Mouse (Mus musculus) 3134 (cell line): Measurements from ENCODE around the gene Olfr824.
A peak's percentile ranks its signal among the peaks of the same experiment; 100 is the strongest.
"Not testable (repeated sequence)": the region's sequence is repeated elsewhere in the genome, so short reads cannot be mapped to it uniquely, and the experiment has no call there.

Experiments used
- DNase-seq: peaks from one replicate; pipeline ENCODE4 v3.0.0-alpha.2; 2011; ENCODE audit warnings: low spot score; ENCODE audit not compliant: insufficient read length; ENCODE audit errors: extremely low read depth

The Olfr824 gene

DNA sequence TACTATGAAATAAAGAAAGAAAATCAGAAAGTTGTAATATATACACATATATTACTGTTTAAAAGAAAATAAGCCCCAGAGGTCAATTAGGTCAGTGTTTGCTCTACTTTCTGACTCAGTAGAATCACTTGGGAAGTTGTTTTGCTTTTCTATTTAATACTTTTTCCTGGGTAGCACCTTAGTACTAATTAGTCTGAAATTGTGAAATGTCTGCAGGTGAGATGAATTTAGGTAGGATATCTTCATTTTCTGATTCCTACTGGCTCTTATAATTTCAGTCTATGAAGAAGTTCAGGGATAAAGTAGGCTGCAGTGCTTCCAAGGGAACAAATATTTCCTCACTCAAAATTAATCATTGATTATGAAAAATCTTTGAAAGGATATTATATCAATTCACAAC, at the start of gene Olfr824:
Olfr824 (minus strand) TSS at position 101 of the 400 bp plus-strand sequence.
- not testable (repeated sequence) for DNase-seq

DNA sequence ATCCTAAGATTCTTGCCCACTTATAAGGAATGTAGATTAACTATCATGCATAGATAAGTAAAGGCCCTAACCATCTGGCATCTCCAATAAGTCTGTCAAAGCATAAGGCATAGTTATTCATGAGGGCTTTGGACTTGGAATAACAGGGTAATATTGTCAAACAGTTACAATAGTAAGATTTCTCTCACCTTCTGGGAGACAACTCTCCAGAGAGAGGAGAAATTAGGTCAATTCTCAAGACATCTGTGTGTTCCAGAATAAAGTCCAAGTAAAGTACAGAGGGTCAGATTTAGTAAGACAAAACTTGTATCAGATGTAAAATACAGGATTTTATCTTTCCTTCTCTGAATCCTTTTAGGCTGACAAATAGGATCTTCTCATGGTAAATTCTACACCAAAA, 36.9 kb upstream of the Olfr824 start, which contains the start of gene Olfr825:
Olfr825 (minus strand) TSS at position 101 of the 400 bp plus-strand sequence.
- no peak for DNase-seq

DNA sequence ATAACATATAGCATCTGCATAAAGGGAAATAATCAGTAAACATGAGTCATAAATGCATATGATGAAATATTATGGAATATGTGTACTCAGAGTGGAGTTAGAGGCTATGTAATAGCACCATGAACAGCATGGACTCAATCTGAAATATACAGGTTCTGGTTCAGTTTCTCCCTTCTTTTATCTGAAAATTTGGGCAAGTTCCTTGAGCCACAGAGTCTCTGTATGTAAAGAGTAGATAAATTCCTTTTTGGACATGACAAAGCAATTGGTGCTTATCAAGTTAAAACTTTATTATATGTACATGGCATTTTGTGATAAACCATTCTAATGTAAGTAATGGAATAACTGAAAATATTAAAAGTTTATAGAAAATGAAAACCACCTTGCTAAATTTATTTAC, 35.4 kb upstream of the Olfr824 start:
- DNase-seq: no peak

DNA sequence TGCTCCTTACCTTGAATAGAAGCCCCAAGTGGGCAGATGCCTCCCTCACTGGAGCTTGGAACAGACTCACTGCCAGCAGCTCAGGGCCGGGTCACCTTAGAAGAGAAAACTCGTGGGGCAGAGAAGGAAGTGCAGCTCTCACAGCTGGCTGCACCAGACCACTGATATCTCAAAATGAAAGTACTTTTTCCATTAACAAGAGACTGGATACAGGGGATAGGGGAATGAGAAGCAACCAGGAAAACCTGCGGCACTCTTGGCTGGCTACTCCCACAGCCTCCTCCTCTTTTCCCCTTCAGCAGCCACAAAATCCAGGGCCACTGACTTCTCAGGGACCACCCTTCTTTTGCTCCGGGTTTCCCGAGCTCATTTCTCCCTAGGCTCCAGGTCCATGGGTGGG, 14.3 kb upstream of the Olfr824 start:
- DNase-seq: no peak

DNA sequence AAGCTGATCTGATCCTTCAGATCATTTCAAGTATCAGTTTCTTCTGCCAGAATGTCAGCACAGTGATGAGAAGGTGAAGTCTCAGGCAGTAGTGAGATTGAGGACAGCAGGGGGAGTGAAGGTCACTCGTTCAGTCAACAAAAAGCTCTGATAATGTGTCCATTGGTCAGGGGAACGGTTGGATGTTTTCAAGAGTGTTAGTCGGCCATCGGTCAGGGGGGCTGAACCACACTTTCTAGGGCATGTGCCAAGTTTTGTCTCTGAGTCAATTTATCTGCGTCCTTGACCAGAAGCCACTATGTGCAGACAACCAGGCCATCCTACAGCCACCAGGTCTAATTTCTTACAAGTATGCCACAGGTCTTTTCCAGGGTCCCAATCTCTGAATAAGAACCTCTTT, 12.7 kb upstream of the Olfr824 start:
- not testable (repeated sequence) for DNase-seq

DNA sequence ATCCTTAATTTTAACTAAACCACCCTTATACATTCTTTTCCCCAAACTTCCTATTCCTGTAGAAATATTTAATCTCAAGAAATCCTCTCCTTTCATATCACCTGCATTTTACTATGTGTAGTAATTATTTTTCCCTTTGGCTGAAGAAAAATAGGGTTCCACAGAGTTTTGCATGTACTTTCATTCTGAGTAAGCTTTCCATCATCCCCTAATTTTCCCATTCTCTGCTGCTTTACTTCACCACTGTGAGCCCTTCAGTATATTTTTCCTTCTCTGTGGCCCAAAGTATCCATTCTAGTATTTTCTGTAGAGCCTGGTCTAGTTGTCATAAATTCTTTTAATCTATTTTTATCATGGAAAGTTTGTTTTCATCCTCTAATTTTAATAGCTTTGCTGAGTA, 5.0 kb upstream of the Olfr824 start:
- DNase-seq: no peak

DNA sequence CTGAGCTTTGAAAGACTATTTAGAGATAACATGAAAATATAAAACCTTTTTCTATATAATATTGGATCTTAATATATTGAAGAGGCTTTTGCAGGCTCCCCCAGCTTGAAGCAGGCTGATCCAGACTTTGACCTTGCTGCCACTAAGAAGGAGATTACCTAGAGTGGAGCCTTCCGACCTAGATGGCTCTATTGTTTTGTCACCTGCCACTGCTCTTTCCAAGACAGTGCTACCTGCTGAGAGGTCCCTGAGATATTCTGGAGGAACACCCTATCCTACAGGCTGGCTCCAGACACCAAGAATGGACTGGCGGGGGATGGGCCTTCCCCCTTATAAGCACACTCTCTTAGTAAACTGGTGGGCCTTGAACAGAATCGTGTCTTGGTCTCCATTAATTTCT, 13.8 kb downstream of the Olfr824 start:
- DNase-seq: not testable (repeated sequence)

DNA sequence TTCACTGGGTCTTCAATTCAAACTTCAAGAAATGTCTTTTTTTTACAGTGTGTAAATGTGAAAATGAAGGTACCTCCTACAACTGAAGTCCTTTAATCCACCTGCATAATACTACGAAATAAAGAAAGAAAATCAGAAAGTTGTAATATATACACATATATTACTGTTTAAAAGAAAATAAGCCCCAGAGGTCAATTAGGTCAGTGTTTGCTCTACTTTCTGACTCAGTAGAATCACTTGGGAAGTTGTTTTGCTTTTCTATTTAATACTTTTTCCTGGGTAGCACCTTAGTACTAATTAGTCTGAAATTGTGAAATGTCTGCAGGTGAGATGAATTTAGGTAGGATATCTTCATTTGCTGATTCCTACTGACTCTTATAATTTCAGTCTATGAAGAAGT, 14.5 kb downstream of the Olfr824 start, which contains the start of gene Olfr823:
Olfr823 (minus strand) TSS at position 101 of the 400 bp plus-strand sequence.
- not testable (repeated sequence) for DNase-seq

DNA sequence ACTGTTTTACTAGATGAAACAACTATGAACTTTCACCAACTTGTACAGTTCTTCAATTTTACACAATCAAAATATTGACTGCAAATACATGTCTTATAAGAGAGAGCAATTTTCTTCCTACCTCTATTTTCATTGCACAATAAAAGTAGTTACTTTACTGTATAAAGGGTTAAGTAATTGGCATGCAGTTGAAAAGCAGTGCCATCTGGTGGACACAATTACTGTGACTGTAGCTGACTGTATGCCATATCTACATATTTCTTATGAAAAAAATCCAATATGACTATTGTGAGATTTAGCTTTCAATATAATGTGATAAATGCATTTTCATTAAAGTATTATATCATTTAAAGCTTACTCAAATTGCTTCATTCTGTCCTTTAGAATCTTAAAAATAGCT, 33.7 kb downstream of the Olfr824 start:
- no peak for DNase-seq

DNA sequence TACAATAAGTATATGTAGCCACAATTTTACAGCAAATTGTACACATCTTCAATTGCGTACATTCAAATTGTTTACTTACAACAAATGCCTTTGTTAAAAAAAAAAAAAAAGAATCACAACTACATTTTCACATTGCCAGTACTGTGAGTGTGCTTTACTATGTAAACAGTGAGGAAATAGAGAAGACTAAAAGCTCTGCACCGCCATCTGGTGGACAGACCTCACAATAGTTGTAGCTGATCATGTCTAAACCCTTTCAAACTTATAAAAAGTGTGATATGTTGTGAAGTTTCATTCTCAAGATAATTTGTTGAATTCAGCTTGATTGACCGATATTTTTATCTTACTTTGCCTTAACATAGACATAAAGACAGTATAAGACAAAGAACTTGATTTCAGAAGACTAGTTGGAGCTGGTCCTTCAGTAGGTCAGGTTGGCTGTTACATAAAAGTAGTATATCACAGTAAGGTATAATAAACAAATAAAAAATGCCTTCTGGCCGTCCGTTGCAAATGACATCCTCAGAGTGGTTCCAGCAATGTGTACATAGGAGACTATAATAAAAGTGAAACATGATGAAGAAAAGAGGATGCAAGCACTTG, 36.9 kb downstream of the Olfr824 start:
- DNase-seq: peak; percentile 3
